Mouse (Mus musculus): ENCODE results near the gene Ier2. TPM values are rescaled to one million over a fixed set of nuclear protein-coding genes. Genes with fewer than 3 reads are reported as not detected.
"Not testable (repeated sequence)": the region's sequence is repeated elsewhere in the genome, so short reads cannot be mapped to it uniquely, and the experiment has no call there.

The Ier2 gene
- polyA plus RNA-seq, 1 experiment from 2014 or later = 83.9 TPM

GRCm38 (mm10) chr8:84636051-84636691 lies 26.5 kb downstream of the Ier2 start:
- Histone ChIP-seq H3K4me1 (peaks cover 34% of the 10 kb centered on the region), H3K9ac (no peak overlapping the region), H3K4me3 (replicated peaks) (no peak overlapping the region), H3K36me3 (no peaks in the 10 kb centered on the region), H3K27ac (replicated peaks) (no peak overlapping the region), H3K9me3 (replicated peaks) (no peaks in the 10 kb centered on the region), H3K4me2 (replicated peaks) (no peak overlapping the region), H3K27me3 (no peaks in the 10 kb centered on the region)
- 87% methylated on average over 17 of the region's 17 CpGs for whole genome bisulfite sequencing
- ATAC-seq (ENCODE audit: insufficient number of reproducible peaks, low FRiP score, low TSS enrichment, low read depth) = no peak

- Histone ChIP-seq H3K4me3 (replicated peaks) (no peak overlapping the region), H3K4me2 (replicated peaks) (no peak overlapping the region), H3K4me1 (peaks cover 34% of the 10 kb centered on the region), H3K36me3 (no peaks in the 10 kb centered on the region), H3K27ac (replicated peaks) (no peak overlapping the region), H3K27me3 (no peaks in the 10 kb centered on the region), H3K9ac (no peak overlapping the region), H3K9me3 (replicated peaks) (no peaks in the 10 kb centered on the region)
- WGBS = 72% methylated on average over 14 of the region's 14 CpGs
- no peak for ATAC-seq (ENCODE audit: insufficient number of reproducible peaks, low FRiP score, low TSS enrichment, low read depth)
Observed at GRCm38 (mm10) chr8:84635397-84636050, 27.1 kb downstream of the Ier2 start.

DNA sequence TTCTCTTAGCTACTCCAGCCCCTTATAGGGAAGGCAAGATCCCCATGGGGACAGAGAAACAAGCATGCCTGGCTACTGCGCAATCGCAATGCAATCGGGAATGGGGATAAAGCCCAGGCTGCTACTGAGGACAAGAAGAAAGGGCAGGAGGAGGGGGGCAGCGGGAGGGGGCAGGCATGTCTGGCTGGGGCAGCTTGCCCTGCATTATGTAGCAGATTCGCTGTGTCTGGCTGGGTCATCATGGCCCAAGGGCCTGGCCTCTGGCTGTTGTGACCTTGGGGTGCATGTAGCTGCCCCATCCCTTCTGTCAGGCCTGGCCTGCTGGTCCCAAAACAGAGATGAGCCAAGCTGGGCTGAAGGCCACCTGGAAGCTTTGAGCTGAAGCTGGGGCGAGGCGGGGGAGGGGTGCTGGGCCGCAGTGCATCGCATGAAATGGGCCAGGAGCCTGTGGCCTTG lies 27.8 kb downstream of the Ier2 start:
- H3K4me2 ChIP-seq (replicated peaks) = no peak overlapping the region
- no peaks in the 10 kb centered on the region for H3K36me3 ChIP-seq
- H3K9me3 ChIP-seq (replicated peaks) = no peaks in the 10 kb centered on the region
- 42% methylated on average over 9 of the region's 9 CpGs for WGBS
- no peak for ATAC-seq (ENCODE audit: insufficient number of reproducible peaks, low FRiP score, low TSS enrichment, low read depth)
- no peaks in the 10 kb centered on the region for H3K27me3 ChIP-seq
- H3K9ac ChIP-seq = no peak overlapping the region
- H3K27ac ChIP-seq (replicated peaks) = no peak overlapping the region
- H3K4me3 ChIP-seq (replicated peaks) = no peak overlapping the region
- H3K4me1 ChIP-seq = peaks cover 30% of the 10 kb centered on the region

GRCm38 (mm10) chr8:84633841-84634584 lies 28.6 kb downstream of the Ier2 start:
- H3K4me3 ChIP-seq (replicated peaks) = no peak overlapping the region
- WGBS = 39% methylated on average over 10 of the region's 10 CpGs

DNA sequence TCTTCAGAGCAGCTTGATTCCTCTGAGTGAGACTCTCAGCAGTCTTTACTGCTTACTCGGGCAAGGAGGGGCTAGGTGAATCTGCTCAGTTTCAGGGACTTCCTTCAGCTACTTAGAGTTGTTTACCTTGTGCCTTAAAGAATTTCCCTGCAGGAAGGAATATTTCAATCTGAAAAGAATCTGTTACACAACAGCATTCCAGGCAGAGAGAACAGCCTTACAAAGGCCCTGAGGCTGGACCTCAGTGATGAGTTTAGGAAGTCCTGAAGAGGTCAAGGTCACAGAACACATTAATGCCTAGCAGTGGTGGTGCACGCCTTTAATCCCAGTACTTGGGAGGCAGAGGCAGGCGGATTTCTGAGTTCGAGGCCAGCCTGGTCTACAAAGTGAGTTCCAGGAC lies 30.8 kb downstream of the Ier2 start:
- no peak overlapping the region for H3K9ac ChIP-seq
- H3K27ac ChIP-seq (replicated peaks) = no peak overlapping the region
- H3K36me3 ChIP-seq = no peaks in the 10 kb centered on the region
- no peaks in the 10 kb centered on the region for H3K27me3 ChIP-seq
- H3K4me1 ChIP-seq = peaks cover 21% of the 10 kb centered on the region
- no peaks in the 10 kb centered on the region for H3K9me3 ChIP-seq (replicated peaks)
- no peak overlapping the region for H3K4me3 ChIP-seq (replicated peaks)
- WGBS = 86% methylated on average over 4 of the region's 4 CpGs
- ATAC-seq (ENCODE audit: insufficient number of reproducible peaks, low FRiP score, low TSS enrichment, low read depth) = no peak
- no peak overlapping the region for H3K4me2 ChIP-seq (replicated peaks)

More at GRCm38 (mm10) chr8:84633841-84634584, 28.6 kb downstream of the Ier2 start:
- Histone ChIP-seq H3K4me2 (replicated peaks) (no peak overlapping the region), H3K9me3 (replicated peaks) (no peaks in the 10 kb centered on the region), H3K4me1 (peaks cover 30% of the 10 kb centered on the region), H3K27me3 (no peaks in the 10 kb centered on the region), H3K36me3 (no peaks in the 10 kb centered on the region), H3K27ac (replicated peaks) (no peak overlapping the region), H3K9ac (no peak overlapping the region)
- ATAC-seq (ENCODE audit: insufficient number of reproducible peaks, low FRiP score, low TSS enrichment, low read depth) = no peak

GRCm38 (mm10) chr8:84630145-84630544 lies 32.5 kb downstream of the Ier2 start:
- Histone ChIP-seq H3K9ac (no peak overlapping the region), H3K4me2 (replicated peaks) (no peak overlapping the region), H3K9me3 (replicated peaks) (no peaks in the 10 kb centered on the region), H3K27me3 (no peaks in the 10 kb centered on the region), H3K4me1 (peaks cover 8% of the 10 kb centered on the region), H3K27ac (replicated peaks) (no peak overlapping the region), H3K4me3 (replicated peaks) (no peak overlapping the region), H3K36me3 (no peaks in the 10 kb centered on the region)
- WGBS = 84% methylated on average over 4 of the region's 4 CpGs
- ATAC-seq (ENCODE audit: insufficient number of reproducible peaks, low FRiP score, low TSS enrichment, low read depth) = no peak

- H3K4me3 ChIP-seq (replicated peaks) = no peak overlapping the region
- no peak overlapping the region for H3K4me2 ChIP-seq (replicated peaks)
- ATAC-seq (ENCODE audit: insufficient number of reproducible peaks, low FRiP score, low TSS enrichment, low read depth) = no peak
- 77% methylated on average over 11 of the region's 11 CpGs for WGBS
- no peaks in the 10 kb centered on the region for H3K9me3 ChIP-seq (replicated peaks)
- H3K9ac ChIP-seq = no peak overlapping the region
- H3K27ac ChIP-seq (replicated peaks) = no peak overlapping the region
- H3K27me3 ChIP-seq = no peaks in the 10 kb centered on the region
- H3K36me3 ChIP-seq = no peaks in the 10 kb centered on the region
- H3K4me1 ChIP-seq = peaks cover 2% of the 10 kb centered on the region; the same call in 1 of the 2 replicates
Observed at GRCm38 (mm10) chr8:84629586-84629985, 33.1 kb downstream of the Ier2 start.

GRCm38 (mm10) chr8:84623425-84623824 lies 39.2 kb downstream of the Ier2 start:
- not testable (repeated sequence) for H3K27ac ChIP-seq (replicated peaks); H3K27me3 ChIP-seq; H3K4me1 ChIP-seq; H3K36me3 ChIP-seq; H3K4me2 ChIP-seq (replicated peaks); H3K9me3 ChIP-seq (replicated peaks); H3K9ac ChIP-seq; H3K4me3 ChIP-seq (replicated peaks); ATAC-seq (ENCODE audit: insufficient number of reproducible peaks, low FRiP score, low TSS enrichment, low read depth)
- 71% methylated on average over 4 of the region's 4 CpGs for WGBS

DNA sequence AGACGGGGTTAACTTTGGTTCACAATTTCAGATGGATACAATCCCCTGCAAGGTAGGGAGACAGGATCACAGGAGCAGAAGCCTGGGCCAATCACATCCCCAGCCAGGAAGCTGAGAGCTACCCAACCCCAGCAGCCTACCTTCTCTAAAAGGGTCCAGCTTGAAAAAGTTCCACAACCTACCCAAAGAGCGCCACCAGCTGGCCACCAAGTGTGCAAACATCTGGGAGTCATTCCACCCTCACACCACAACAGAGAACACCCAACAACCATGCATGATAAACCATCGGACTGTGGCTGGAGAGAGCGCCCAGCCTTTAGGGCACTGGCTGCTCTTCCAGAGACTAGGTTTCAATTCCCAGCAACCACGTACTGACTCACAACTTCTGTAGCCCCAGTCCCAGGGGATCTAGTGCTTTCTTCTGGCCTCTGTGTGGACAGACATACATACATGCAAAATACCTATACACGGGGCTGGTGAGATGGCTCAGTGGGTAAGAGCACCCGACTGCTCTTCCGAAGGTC lies 41.5 kb downstream of the Ier2 start:
- WGBS = 71% methylated on average over 8 of the region's 8 CpGs
- no peak overlapping the region for H3K9ac ChIP-seq
- H3K27me3 ChIP-seq = no peaks in the 10 kb centered on the region
- H3K4me1 ChIP-seq = peaks cover 12% of the 10 kb centered on the region; the same call in 1 of the 2 replicates
- no peak overlapping the region for H3K4me2 ChIP-seq (replicated peaks)
- H3K27ac ChIP-seq (replicated peaks) = no peak overlapping the region
- H3K4me3 ChIP-seq (replicated peaks) = no peak overlapping the region
- no peaks in the 10 kb centered on the region for H3K9me3 ChIP-seq (replicated peaks)
- H3K36me3 ChIP-seq = no peaks in the 10 kb centered on the region
- ATAC-seq (ENCODE audit: insufficient number of reproducible peaks, low FRiP score, low TSS enrichment, low read depth) = no peak

GRCm38 (mm10) chr8:84617005-84617404 lies 45.6 kb downstream of the Ier2 start:
- Histone ChIP-seq H3K4me1 (peaks cover 23% of the 10 kb centered on the region; the same call in 1 of the 2 replicates), H3K9ac (no peak overlapping the region), H3K9me3 (replicated peaks) (no peaks in the 10 kb centered on the region), H3K4me3 (replicated peaks) (no peak overlapping the region), H3K27me3 (no peaks in the 10 kb centered on the region), H3K4me2 (replicated peaks) (no peak overlapping the region), H3K27ac (replicated peaks) (no peak overlapping the region), H3K36me3 (no peaks in the 10 kb centered on the region)
- 39% methylated on average over 22 of the region's 22 CpGs for WGBS
- no peak for ATAC-seq (ENCODE audit: insufficient number of reproducible peaks, low FRiP score, low TSS enrichment, low read depth)
